Mouse (Mus musculus): ENCODE results near the gene Dvl1.

DNA sequence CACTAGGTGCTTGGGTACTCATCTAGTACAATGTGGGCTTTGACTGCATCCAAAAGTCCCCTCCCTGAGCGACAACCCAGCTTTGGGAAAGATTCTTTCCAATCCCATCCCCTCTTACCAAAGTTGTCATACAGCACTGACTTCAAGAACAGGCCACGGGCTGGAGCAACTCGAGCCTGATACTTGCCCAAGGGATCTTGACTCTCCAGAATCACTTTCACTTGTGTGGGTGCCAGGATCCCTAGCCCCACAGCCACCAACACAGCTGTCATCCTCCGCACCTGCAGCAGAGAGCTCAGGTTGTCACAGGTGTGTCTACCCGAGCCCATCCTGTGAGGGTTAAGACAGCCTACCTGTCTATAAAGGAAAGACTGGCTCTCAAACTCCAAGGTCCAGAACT lies 42.1 kb downstream of the Dvl1 start:
- TF ChIP-seq MAFK (IDR thresholded peaks at IDR 0.05; ENCODE audit: insufficient read depth, low read depth, low read length), result no peak
- TF ChIP-seq CHD2 (IDR thresholded peaks at IDR 0.05; ENCODE audit: low read depth, low read length), result no peak

Measured in ES-E14 (cell line).